Mouse (Mus musculus) induced T-regulatory cell, adult 2 months (primary cell): ENCODE measurements around the gene Zfp972.
"Not testable (repeated sequence)": the region's sequence is repeated elsewhere in the genome, so short reads cannot be mapped to it uniquely, and the experiment has no call there.

Experiments used
- DNase-seq: peaks from one replicate; pipeline ENCODE4 v3.0.0-alpha.2; 2012; ENCODE audit warnings: low read depth

Gene Zfp972

GRCm38 (mm10) chr2:177925563-177926103 is at the start of gene Zfp972:
Zfp972 (minus strand) TSS chr2:177925613.
- DNase-seq, result peak; percentile 1

- DNase-seq, result not testable (repeated sequence)
Observed at GRCm38 (mm10) chr2:177974814-177975213, 49.4 kb upstream of the Zfp972 start.

DNA sequence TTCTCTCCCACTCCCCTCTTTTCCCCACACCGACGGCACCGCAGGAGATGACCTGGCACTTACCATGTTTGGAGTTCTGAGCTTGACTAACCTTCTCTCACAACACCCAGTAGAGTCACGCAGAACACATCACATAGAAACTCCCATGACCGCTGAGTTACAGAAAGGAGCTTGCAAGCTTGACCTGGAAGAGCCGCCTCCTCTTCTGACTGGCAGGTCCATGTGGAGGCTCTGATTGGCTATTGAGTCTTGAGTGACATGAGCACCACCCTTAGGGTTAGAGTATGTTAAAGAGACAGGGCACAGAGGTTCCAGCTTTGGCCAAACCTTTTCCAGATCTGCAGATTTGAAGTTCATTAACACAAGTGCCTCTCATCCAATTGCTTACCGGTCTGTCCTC is 31.7 kb upstream of the Zfp972 start, which contains the start of gene Gm14326:
TSS of gene Gm14326 (minus strand) at position 153 of the 400 bp plus-strand sequence.
- DNase-seq, result peak; percentile 53

GRCm38 (mm10) chr2:177956734-177957133 is 31.3 kb upstream of the Zfp972 start:
- peak; percentile 11 for DNase-seq

GRCm38 (mm10) chr2:177903276-177903675 is 22.1 kb downstream of the Zfp972 start:
- not testable (repeated sequence) for DNase-seq

- not testable (repeated sequence) for DNase-seq
Observed at GRCm38 (mm10) chr2:177898171-177898570, 27.2 kb downstream of the Zfp972 start.

DNA sequence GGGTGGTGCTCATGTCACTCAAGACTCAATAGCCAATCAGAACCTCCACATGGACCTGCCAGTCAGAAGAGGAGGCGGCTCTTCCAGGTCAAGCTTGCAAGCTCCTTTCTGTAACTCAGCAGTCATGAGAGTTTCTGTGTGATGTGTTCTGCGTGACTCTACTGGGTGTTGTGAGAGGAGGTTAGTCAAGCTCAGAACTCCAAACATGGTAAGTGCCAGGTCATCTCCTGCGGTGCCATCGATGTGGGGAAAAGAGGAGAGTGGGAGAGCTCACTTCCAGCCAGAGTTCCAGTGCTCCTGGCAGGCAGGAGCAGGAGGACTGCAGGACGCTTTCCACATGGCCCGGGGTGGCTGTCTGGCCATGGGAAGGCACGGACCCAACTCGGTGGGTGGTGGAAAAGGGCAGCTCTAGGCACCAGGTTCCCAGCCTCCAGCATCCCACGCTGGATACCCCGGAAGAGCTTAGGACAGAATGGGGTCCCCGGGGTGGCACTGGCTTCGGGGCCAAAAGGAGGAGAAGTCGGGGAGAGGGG is 28.3 kb downstream of the Zfp972 start, which contains the start of gene Gm14327:
TSS of gene Gm14327 (plus strand) at position 51 of the 533 bp plus-strand sequence.
- peak; percentile 0 for DNase-seq

- not testable (repeated sequence) for DNase-seq
Observed at GRCm38 (mm10) chr2:177887743-177888142, 37.7 kb downstream of the Zfp972 start.

- not testable (repeated sequence) for DNase-seq
Observed at GRCm38 (mm10) chr2:177862254-177862653, 63.2 kb downstream of the Zfp972 start.
